In the genomic region with DNA sequence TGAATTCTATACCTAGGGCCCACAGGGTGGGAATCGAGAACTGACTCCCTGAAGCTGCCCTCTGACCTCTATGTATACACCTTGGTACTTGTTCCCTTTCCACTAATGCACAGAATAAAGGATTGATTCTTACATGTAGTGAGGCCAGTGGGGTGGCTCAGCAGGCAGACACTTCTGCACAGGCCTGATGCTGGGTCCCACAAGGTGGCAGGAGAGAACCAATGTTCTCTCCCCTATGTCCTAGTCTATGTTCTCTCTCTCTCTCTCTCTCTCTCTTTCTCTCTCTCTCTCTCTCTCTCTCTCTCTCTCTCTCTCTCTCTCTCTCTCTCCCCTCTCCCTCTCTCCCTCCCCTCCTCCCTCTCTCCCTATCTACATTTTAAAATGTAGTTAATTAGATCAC, we compare ENCODE assay signal across 11 mouse cellular contexts. TPM values are rescaled to one million over a fixed set of nuclear protein-coding genes. Genes with fewer than 3 reads are reported as not detected.
DNase-seq lines count a peak whose midpoint lies in the region; ATAC-seq and TF ChIP-seq lines count a peak whose summit lies in the region.
"Had no signal": no experiment of that assay in that cellular context is flagged by ENCODE, and none has a peak within 500 bp of the region (broad histone marks: within the 10 kb centered on the region; RNA-seq: fewer than 3 reads in every experiment).

No protein-coding gene starts in this region.

- H3K4me3 ChIP-seq in gastrocnemius, adult 2 months = no peak overlapping the region
- H3K4me3 ChIP-seq in liver, embryonic 14.5 days (ENCODE audit: insufficient read depth in 1 of 2, low read depth in 2 of 2, low read length in 2 of 2) = no peak overlapping the region
- no peak overlapping the region for H3K4me3 ChIP-seq in liver, embryonic 11.5 days (ENCODE audit: low read depth, low read length)
- no peak overlapping the region for H3K4me3 ChIP-seq in embryonic fibroblast, embryonic 13.5 days (ENCODE audit: insufficient read depth, low read length)
- H3K4me3 ChIP-seq: forebrain, embryonic 13.5 days; heart, embryonic 13.5 days; limb, embryonic 12.5 days had no signal

- no peak for TF ChIP-seq POLR2A in embryonic fibroblast, embryonic 13.5 days (IDR thresholded peaks at IDR 0.05; ENCODE audit: low read depth, low read length)

- no peaks in the 10 kb centered on the region for H3K27me3 ChIP-seq in liver, embryonic 14.5 days (ENCODE audit: control insufficient read depth, insufficient read depth, low read length)
- H3K27me3 ChIP-seq in liver, embryonic 11.5 days (replicated peaks; ENCODE audit: control insufficient read depth, insufficient read depth, low read length) = no peaks in the 10 kb centered on the region
- H3K27me3 ChIP-seq: forebrain, embryonic 13.5 days; heart, embryonic 13.5 days; limb, embryonic 12.5 days had no signal

- intact Hi-C loops in gastrocnemius, adult 2 months (cut with DNase I) = no loop called here
- intact Hi-C loops in gastrocnemius, postnatal 36 days (cut with DNase I) = no loop called here

- no peaks in the 10 kb centered on the region for H3K9me3 ChIP-seq in liver, embryonic 14.5 days (ENCODE audit: control insufficient read depth, low read length)
- no peaks in the 10 kb centered on the region for H3K9me3 ChIP-seq in liver, embryonic 11.5 days (ENCODE audit: control insufficient read depth, low read length)
- H3K9me3 ChIP-seq: forebrain, embryonic 13.5 days; heart, embryonic 13.5 days; limb, embryonic 12.5 days had no signal

- no peak for ATAC-seq in liver, embryonic 14.5 days (ENCODE audit: insufficient read depth)
- no peak for ATAC-seq in liver, embryonic 11.5 days (replicated peaks; ENCODE audit: low FRiP score)
- ATAC-seq in frontal cortex, adult (ENCODE audit: low TSS enrichment) = no peak; the same call in 1 of the 2 replicates
- ATAC-seq: forebrain, embryonic 13.5 days had no signal

- no peak for DNase-seq in gastrocnemius, adult 2 months
- DNase-seq in gastrocnemius, postnatal 36 days = no peak
- DNase-seq in liver, embryonic 14.5 days (ENCODE audit: low read depth in 3 of 3, low spot score in 3 of 3) = no peak
- no peak for DNase-seq in liver, embryonic 11.5 days (ENCODE audit: low spot score)
- DNase-seq in 416B (ENCODE audit: low read depth) = peak; percentile 56
- DNase-seq in cerebellum, adult 9-10 months = no peak

- H3K9ac ChIP-seq in liver, embryonic 14.5 days (replicated peaks) = no peak overlapping the region
- H3K9ac ChIP-seq in liver, embryonic 11.5 days (ENCODE audit: low read depth, low read length) = no peak overlapping the region
- H3K9ac ChIP-seq: forebrain, embryonic 13.5 days; heart, embryonic 13.5 days; limb, embryonic 12.5 days had no signal

- no peak overlapping the region for H3K27ac ChIP-seq in gastrocnemius, adult 2 months
- no peak overlapping the region for H3K27ac ChIP-seq in liver, embryonic 14.5 days
- no peak overlapping the region for H3K27ac ChIP-seq in liver, embryonic 11.5 days (ENCODE audit: low read depth, low read length)
- no peak overlapping the region for H3K27ac ChIP-seq in embryonic fibroblast, embryonic 13.5 days (ENCODE audit: insufficient read depth, low read length)
- H3K27ac ChIP-seq: forebrain, embryonic 13.5 days; heart, embryonic 13.5 days; limb, embryonic 12.5 days had no signal

- TF ChIP-seq EP300 in liver, embryonic 14.5 days (IDR thresholded peaks at IDR 0.05; ENCODE audit: low read depth) = no peak

- peak; percentile 26; the same call in 1 of the 2 replicates for TF ChIP-seq CTCF in gastrocnemius, adult 2 months (IDR thresholded peaks at IDR 0.05)
- peak; percentile 50 for TF ChIP-seq CTCF in liver, embryonic 14.5 days (IDR thresholded peaks at IDR 0.05; ENCODE audit: low read depth)
- peak; percentile 25; the same call in 1 of the 2 replicates for TF ChIP-seq CTCF in embryonic fibroblast, embryonic 13.5 days (IDR thresholded peaks at IDR 0.05; ENCODE audit: borderline replicate concordance, insufficient read depth, low read length)

- WGBS in liver, embryonic 14.5 days (ENCODE audit: insufficient replicate concordance) = 44% methylated on average over 1 of the region's 1 CpGs
- WGBS in liver, embryonic 11.5 days = 46% methylated on average over 1 of the region's 1 CpGs

- no peaks in the 10 kb centered on the region for H3K36me3 ChIP-seq in liver, embryonic 14.5 days (replicated peaks; ENCODE audit: control insufficient read depth, insufficient read depth, low read depth)
- H3K36me3 ChIP-seq in liver, embryonic 11.5 days (ENCODE audit: control insufficient read depth, insufficient read depth, low read length) = no peaks in the 10 kb centered on the region
- H3K36me3 ChIP-seq: heart, embryonic 13.5 days; limb, embryonic 12.5 days had no signal

- no peaks in the 10 kb centered on the region for H3K4me1 ChIP-seq in liver, embryonic 14.5 days (replicated peaks; ENCODE audit: control insufficient read depth in 2 of 2, insufficient read depth in 2 of 2, low read length in 1 of 2)
- H3K4me1 ChIP-seq in liver, embryonic 11.5 days (replicated peaks; ENCODE audit: control insufficient read depth, insufficient read depth, low read length) = no peaks in the 10 kb centered on the region
- H3K4me1 ChIP-seq in embryonic fibroblast, embryonic 13.5 days (ENCODE audit: control insufficient read depth, insufficient read depth, low read length) = no peaks in the 10 kb centered on the region
- H3K4me1 ChIP-seq: heart, embryonic 13.5 days; limb, embryonic 12.5 days had no signal

- no peak overlapping the region for H3K4me2 ChIP-seq in liver, embryonic 14.5 days (ENCODE audit: low read depth)
- H3K4me2 ChIP-seq in liver, embryonic 11.5 days = no peak overlapping the region
- H3K4me2 ChIP-seq: forebrain, embryonic 13.5 days; heart, embryonic 13.5 days; limb, embryonic 12.5 days had no signal

RNA-seq across cellular contexts. Expression of a gene that starts 14.7 kb away (rescaled TPM):
- total RNA-seq in gastrocnemius, adult 2 months (2021) = 1 to 10 TPM; 2.0 to 4.8 TPM
- 1 to 10 TPM; 3.1 to 3.4 TPM for total RNA-seq in gastrocnemius, postnatal 36 days (2021)
- 24.4 and 36.3 TPM in 2 replicates for polyA plus RNA-seq in liver, embryonic 14.5 days (2012; rRNA removed)
- polyA plus RNA-seq in liver, embryonic 14.5 days (2014; fragmentation: Nextera tagmentation; extraction: Ambion mirVana) = 45.8 and 53.0 TPM in 2 replicates
- polyA plus RNA-seq in liver, embryonic 11.5 days (2014; fragmentation: Nextera tagmentation; extraction: Ambion mirVana) = 88.1 and 88.2 TPM in 2 replicates
- 15.8 and 26.6 TPM in 2 replicates for polyA plus RNA-seq in embryonic fibroblast, embryonic 13.5 days (2011; ENCODE audit: insufficient read length, low read depth, missing spikeins)

RNA-seq across cellular contexts. Expression of a gene that starts 28.3 kb away (rescaled TPM):
- total RNA-seq in gastrocnemius, adult 2 months (2021) = 10 to 100 TPM; 46.9 to 50.7 TPM
- total RNA-seq in gastrocnemius, postnatal 36 days (2021) = 10 to 100 TPM; 35.3 to 38.8 TPM
- 32.7 and 55.3 TPM in 2 replicates for polyA plus RNA-seq in liver, embryonic 14.5 days (2012; rRNA removed)
- 15.2 and 15.5 TPM in 2 replicates for polyA plus RNA-seq in liver, embryonic 14.5 days (2014; fragmentation: Nextera tagmentation; extraction: Ambion mirVana)
- 34.0 and 34.8 TPM in 2 replicates for polyA plus RNA-seq in liver, embryonic 11.5 days (2014; fragmentation: Nextera tagmentation; extraction: Ambion mirVana)
- polyA plus RNA-seq in embryonic fibroblast, embryonic 13.5 days (2011; ENCODE audit: insufficient read length, low read depth, missing spikeins) = 111 and 123 TPM in 2 replicates
